Mouse (Mus musculus): ENCODE measurements around the gene Rtn4r. TPM values are rescaled to one million over a fixed set of nuclear protein-coding genes. Genes with fewer than 3 reads are reported as not detected.

The Rtn4r gene
- polyA plus RNA-seq, 1 experiment: 0.03 TPM

- TF ChIP-seq GATA1 (IDR thresholded peaks at IDR 0.05; ENCODE audit: low read length): no peak
Measured at GRCm38 (mm10) chr16:18133133-18133920, 5.9 kb downstream of the Rtn4r start.

- TF ChIP-seq GATA1 (IDR thresholded peaks at IDR 0.05; ENCODE audit: low read length): no peak
Measured at GRCm38 (mm10) chr16:18135196-18135595, 7.8 kb downstream of the Rtn4r start.

- TF ChIP-seq GATA1 (IDR thresholded peaks at IDR 0.05; ENCODE audit: low read length): no peak
Measured at GRCm38 (mm10) chr16:18136015-18136414, 8.6 kb downstream of the Rtn4r start.

GRCm38 (mm10) chr16:18144201-18144600 is 16.8 kb downstream of the Rtn4r start:
- no peak for TF ChIP-seq GATA1 (IDR thresholded peaks at IDR 0.05; ENCODE audit: low read length)

GRCm38 (mm10) chr16:18145341-18145867 is 18.0 kb downstream of the Rtn4r start:
- TF ChIP-seq GATA1 (IDR thresholded peaks at IDR 0.05; ENCODE audit: low read length): no peak

GRCm38 (mm10) chr16:18148208-18148876 is 20.9 kb downstream of the Rtn4r start:
- TF ChIP-seq GATA1 (IDR thresholded peaks at IDR 0.05; ENCODE audit: low read length): no peak

- no peak for TF ChIP-seq GATA1 (IDR thresholded peaks at IDR 0.05; ENCODE audit: low read length)
Measured at GRCm38 (mm10) chr16:18149205-18149604, 21.8 kb downstream of the Rtn4r start.

GRCm38 (mm10) chr16:18152189-18152588 is 24.7 kb downstream of the Rtn4r start:
- no peak for TF ChIP-seq GATA1 (IDR thresholded peaks at IDR 0.05; ENCODE audit: low read length)

- TF ChIP-seq GATA1 (IDR thresholded peaks at IDR 0.05; ENCODE audit: low read length): no peak
Measured at GRCm38 (mm10) chr16:18152769-18153445, 25.5 kb downstream of the Rtn4r start.

GRCm38 (mm10) chr16:18154521-18155171 is 27.2 kb downstream of the Rtn4r start:
- TF ChIP-seq GATA1 (IDR thresholded peaks at IDR 0.05; ENCODE audit: low read length): no peak

GRCm38 (mm10) chr16:18156579-18157350 is 29.3 kb downstream of the Rtn4r start:
- TF ChIP-seq GATA1 (IDR thresholded peaks at IDR 0.05; ENCODE audit: low read length): no peak

GRCm38 (mm10) chr16:18159255-18159654 is 31.8 kb downstream of the Rtn4r start:
- peak; percentile 72 for TF ChIP-seq GATA1 (IDR thresholded peaks at IDR 0.05; ENCODE audit: low read length)

- no peak for TF ChIP-seq GATA1 (IDR thresholded peaks at IDR 0.05; ENCODE audit: low read length)
Measured at GRCm38 (mm10) chr16:18159778-18160177, 32.3 kb downstream of the Rtn4r start.

- no peak for TF ChIP-seq GATA1 (IDR thresholded peaks at IDR 0.05; ENCODE audit: low read length)
Measured at GRCm38 (mm10) chr16:18160514-18160913, 33.1 kb downstream of the Rtn4r start.

GRCm38 (mm10) chr16:18161190-18161589 is 33.7 kb downstream of the Rtn4r start:
- TF ChIP-seq GATA1 (IDR thresholded peaks at IDR 0.05; ENCODE audit: low read length): no peak

Measured in G1E-ER4 (cell line).